Mouse (Mus musculus) kidney, embryonic 16.5 days (tissue): ENCODE results near the gene Etnppl. TPM values are rescaled to one million over a fixed set of nuclear protein-coding genes. Genes with fewer than 3 reads are reported as not detected.

Experiments used
- ATAC-seq: fragments of 200-750 bp; cut with Nextera tagmentation; 2 replicates; pipeline ENCODE4 v1.8.0; 2017; ENCODE audit warnings: moderate TSS enrichment; ENCODE audit not compliant: low FRiP score, low TSS enrichment
- H3K27ac ChIP-seq: fragments of 300-500 bp; sonication (generic); 2 replicates; pipeline ENCODE4 v1.5.1; 2014; ENCODE audit warnings: low read length
- H3K27me3 ChIP-seq: fragments of 300-500 bp; sonication (generic); 2 replicates; pipeline ENCODE4 v1.6.1; 2014; ENCODE audit warnings: low read length, control low read depth, mixed read lengths; ENCODE audit not compliant: insufficient read depth
- H3K36me3 ChIP-seq: fragments of 300-500 bp; sonication (generic); 2 replicates; pipeline ENCODE4 v1.6.1; 2014; ENCODE audit warnings: low read length, control low read depth, mixed read lengths; ENCODE audit not compliant: insufficient read depth
- H3K4me1 ChIP-seq: fragments of 300-500 bp; sonication (generic); 2 replicates; pipeline ENCODE4 v1.6.1; 2014; ENCODE audit warnings: low read length, control low read depth, mixed read lengths; ENCODE audit not compliant: insufficient read depth
- H3K4me2 ChIP-seq: fragments of 300-500 bp; sonication (generic); replicated peaks from 2 replicates; pipeline ENCODE4 v1.6.1; 2014; ENCODE audit warnings: low read depth, low read length
- H3K4me3 ChIP-seq: fragments of 300-500 bp; sonication (generic); 2 replicates; pipeline ENCODE4 v1.5.1; 2014; ENCODE audit warnings: mild to moderate bottlenecking, low read length
- H3K9ac ChIP-seq: fragments of 300-500 bp; sonication (generic); replicated peaks from 2 replicates; pipeline ENCODE4 v1.6.1; 2014; ENCODE audit warnings: low read length
- H3K9me3 ChIP-seq: fragments of 300-500 bp; sonication (generic); 2 replicates; pipeline ENCODE4 v1.6.1; 2016; ENCODE audit warnings: low read length, control low read depth
- WGBS: fragments of 180-500 bp; shearing (Covaris S2); extraction: QIAGEN DNeasy Blood & Tissue Kit; methylation state at CpG from one replicate; pipeline ENCODE4 v1.1.7; 2014; 5-methylcytosine and 5-hydroxymethylcytosine counted together
- polyA plus RNA-seq: library from polyadenylated mRNA; unstranded; fragments of >200 nt; fragmentation: Nextera tagmentation; extraction: Ambion mirVana; gene quantifications from 2 replicates; pipeline ENCODE4 v1.2.1, GENCODE M21; 2015

Etnppl gene
- 0.55 and 0.91 TPM in 2 replicates for polyA plus RNA-seq

DNA sequence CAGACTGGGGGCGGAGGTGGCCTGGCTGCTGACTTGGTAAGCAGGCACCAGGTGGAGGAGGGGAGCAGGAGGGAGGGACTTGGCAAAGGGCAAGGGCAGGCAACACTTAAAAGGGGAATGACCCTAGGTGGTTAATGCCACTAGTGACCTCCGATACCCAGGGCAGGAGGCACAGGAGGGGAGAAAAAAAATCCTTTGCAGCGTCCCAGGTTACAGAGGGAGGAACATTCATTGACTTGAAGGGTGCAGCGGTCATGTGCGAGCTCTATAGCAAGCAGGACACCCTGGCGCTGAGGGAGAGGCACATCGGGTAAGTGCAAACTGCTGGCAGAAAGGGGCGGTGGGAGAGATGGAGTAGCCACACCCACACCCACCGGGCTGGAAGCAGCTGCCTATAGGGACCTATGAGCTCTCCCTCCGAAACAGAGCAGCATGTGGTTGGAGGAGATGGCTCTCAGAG is at the start of gene Etnppl:
Gene Etnppl, plus strand, starts transcription at position 10 of the 460 bp plus-strand sequence.
- no peak within 1 kb of the TSS for H3K9ac ChIP-seq
- ATAC-seq = peak; percentile 80

DNA sequence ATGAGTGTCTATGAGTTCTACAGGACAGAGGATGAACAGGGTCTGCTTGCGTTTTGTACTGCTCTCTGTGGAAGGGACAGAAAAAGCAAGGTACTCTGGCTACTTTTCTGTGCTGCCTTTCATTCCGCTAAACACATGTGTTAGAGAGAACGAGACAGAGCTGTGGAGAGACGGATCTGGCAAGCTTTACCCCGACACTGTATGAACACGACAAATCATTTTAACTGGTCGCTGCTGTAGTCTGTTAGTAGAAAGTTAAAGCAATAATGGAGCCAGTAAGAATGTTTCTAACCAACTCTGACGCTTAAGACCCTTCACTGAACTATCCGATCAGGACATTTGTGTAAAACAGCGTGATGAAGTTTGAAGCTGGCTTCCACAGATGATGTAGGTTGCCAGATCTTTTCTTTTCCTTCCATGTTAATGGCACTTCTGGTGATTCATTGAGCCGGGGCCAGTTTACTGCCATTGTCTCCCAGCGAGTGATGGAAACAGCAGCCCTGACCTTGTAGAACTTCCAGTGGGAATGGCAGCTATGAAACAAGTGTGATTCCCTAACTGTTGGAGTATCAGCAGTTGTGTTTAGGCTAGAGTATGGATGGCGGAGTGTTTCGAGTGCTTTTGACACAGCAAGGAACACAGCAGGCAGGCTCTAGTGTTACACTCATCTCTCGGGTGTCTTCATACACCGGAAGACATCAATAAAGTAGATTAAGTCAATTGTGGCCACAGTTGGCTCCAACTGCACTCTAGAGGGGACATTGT is 48.7 kb upstream of the Etnppl start:
- Histone ChIP-seq H3K4me3 (no peak overlapping the region), H3K9me3 (no peaks in the 10 kb centered on the region), H3K9ac (no peak overlapping the region), H3K4me1 (no peaks in the 10 kb centered on the region), H3K36me3 (no peaks in the 10 kb centered on the region), H3K27ac (no peak overlapping the region), H3K4me2 (no peak overlapping the region), H3K27me3 (no peaks in the 10 kb centered on the region)
- WGBS = 65% methylated on average over 16 of the region's 16 CpGs
- no peak for ATAC-seq

More for the DNA sequence above, at the start of gene Etnppl:
- peaks cover 10% of the 10 kb centered on the region; the same call in 1 of the 2 replicates for H3K4me1 ChIP-seq
- no peaks in the 10 kb centered on the region for H3K27me3 ChIP-seq
- no peaks in the 10 kb centered on the region for H3K9me3 ChIP-seq
- no peaks in the 10 kb centered on the region for H3K36me3 ChIP-seq
- 4% methylated on average over 10 of the region's 10 CpGs for WGBS
- no peak within 1 kb of the TSS for H3K27ac ChIP-seq
- H3K4me2 ChIP-seq = peak within 1 kb of the TSS; percentile 55
- peak within 1 kb of the TSS; percentile 30 for H3K4me3 ChIP-seq

DNA sequence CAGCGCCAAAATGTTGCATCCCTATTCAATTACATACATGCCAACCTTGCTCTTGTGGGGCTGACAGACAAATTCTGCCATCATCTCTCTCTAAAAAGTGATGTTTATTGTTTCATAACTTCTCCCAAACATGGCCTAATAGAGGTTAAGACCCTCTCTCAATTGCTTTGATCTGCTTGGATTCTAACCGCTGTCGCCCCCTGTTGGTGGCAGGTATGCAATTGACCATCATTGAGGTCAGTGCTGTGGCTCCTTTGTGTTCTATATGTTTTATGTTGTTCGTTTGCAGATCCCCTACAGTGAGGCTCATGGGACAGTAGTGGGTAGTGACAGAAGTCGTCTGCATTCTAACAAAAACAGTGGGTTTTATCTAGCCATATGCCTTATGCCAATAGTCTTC is 44.0 kb upstream of the Etnppl start:
- Histone ChIP-seq H3K4me1 (no peaks in the 10 kb centered on the region), H3K9me3 (peaks cover 3% of the 10 kb centered on the region; the same call in 1 of the 2 replicates), H3K27ac (no peak overlapping the region), H3K27me3 (no peaks in the 10 kb centered on the region), H3K4me3 (no peak overlapping the region), H3K4me2 (no peak overlapping the region), H3K9ac (no peak overlapping the region), H3K36me3 (no peaks in the 10 kb centered on the region)
- ATAC-seq = no peak
- WGBS = 77% methylated on average over 5 of the region's 5 CpGs

DNA sequence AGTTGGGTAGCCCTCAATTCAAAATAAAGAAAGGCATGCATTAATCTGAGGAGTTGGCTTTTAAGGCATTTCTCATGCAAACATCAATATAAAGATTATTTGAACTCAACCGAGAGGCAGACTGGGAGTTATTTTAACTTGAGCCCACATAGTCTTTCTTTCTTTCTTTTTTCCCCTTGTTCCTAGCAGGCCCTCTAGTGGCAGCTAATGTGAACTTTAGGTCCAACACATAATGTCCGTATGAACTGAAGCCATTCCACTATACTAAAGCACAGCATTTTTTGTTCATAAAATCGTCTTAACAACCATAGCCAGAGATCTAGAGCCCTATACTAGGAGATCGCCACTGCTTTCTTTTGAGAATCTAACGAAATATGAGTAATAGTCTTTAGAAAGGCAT is 42.6 kb upstream of the Etnppl start:
- no peak for ATAC-seq

DNA sequence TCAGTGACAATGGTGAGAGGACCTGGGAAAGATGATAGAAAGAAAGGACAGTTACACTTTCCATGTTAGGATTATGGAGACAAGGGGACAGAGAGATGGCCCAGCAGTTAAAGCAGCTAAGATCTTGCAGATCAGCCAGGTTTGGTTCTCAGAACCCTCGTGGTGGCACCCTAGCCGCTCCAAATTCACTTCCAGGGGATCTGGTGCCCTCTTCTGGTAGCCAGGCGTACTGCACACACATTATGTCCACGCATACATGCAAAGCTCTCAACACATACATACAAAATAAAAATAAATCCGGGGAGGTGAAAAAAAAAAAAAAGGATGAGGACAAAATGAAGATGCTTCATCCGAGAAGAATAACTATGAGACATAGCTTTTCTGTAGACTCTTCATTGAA is 40.6 kb upstream of the Etnppl start:
- ATAC-seq = no peak
- H3K9ac ChIP-seq = no peak overlapping the region
- no peaks in the 10 kb centered on the region for H3K27me3 ChIP-seq
- no peaks in the 10 kb centered on the region for H3K36me3 ChIP-seq
- H3K27ac ChIP-seq = no peak overlapping the region
- H3K4me2 ChIP-seq = no peak overlapping the region
- H3K4me3 ChIP-seq = no peak overlapping the region
- peaks cover 3% of the 10 kb centered on the region; the same call in 1 of the 2 replicates for H3K9me3 ChIP-seq
- WGBS = 74% methylated on average over 6 of the region's 6 CpGs
- 0 out of 2 replicates have a peak, but pooled peaks cover 3% of the 10 kb centered on the region for H3K4me1 ChIP-seq

More for the DNA sequence above, 42.6 kb upstream of the Etnppl start:
- Histone ChIP-seq H3K27ac (no peak overlapping the region), H3K9me3 (peaks cover 3% of the 10 kb centered on the region; the same call in 1 of the 2 replicates), H3K4me2 (no peak overlapping the region; the same call in 1 of the 2 replicates), H3K27me3 (no peaks in the 10 kb centered on the region), H3K4me3 (no peak overlapping the region), H3K4me1 (no peaks in the 10 kb centered on the region), H3K36me3 (no peaks in the 10 kb centered on the region), H3K9ac (no peak overlapping the region)
- 20% methylated on average over 5 of the region's 5 CpGs for WGBS

DNA sequence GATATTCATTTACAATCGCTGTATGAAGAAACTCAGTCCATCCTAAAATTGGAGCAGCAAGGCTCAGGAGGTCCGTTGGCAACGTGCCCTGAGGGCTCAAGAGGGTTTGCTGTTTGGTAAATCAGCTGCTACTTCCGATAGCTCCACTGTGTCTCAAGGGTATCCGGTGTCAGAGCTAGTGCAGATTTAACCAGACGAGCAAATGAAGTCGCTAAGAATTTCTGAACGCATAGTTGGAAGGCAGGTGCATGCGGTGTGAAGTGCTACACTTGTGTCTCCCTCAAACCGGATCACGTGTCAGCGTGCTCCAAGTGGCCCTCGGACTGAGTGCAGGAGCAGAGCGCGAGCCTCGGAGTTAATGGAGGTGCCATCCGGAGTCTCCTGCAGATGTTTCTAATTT is 37.7 kb upstream of the Etnppl start:
- Histone ChIP-seq H3K4me1 (0 out of 2 replicates have a peak, but pooled peaks cover 3% of the 10 kb centered on the region), H3K4me2 (no peak overlapping the region), H3K27me3 (no peaks in the 10 kb centered on the region), H3K4me3 (no peak overlapping the region), H3K9ac (no peak overlapping the region), H3K27ac (no peak overlapping the region), H3K36me3 (no peaks in the 10 kb centered on the region), H3K9me3 (peaks cover 3% of the 10 kb centered on the region; the same call in 1 of the 2 replicates)
- ATAC-seq = no peak; the same call in 1 of the 2 replicates
- 49% methylated on average over 17 of the region's 17 CpGs for WGBS

DNA sequence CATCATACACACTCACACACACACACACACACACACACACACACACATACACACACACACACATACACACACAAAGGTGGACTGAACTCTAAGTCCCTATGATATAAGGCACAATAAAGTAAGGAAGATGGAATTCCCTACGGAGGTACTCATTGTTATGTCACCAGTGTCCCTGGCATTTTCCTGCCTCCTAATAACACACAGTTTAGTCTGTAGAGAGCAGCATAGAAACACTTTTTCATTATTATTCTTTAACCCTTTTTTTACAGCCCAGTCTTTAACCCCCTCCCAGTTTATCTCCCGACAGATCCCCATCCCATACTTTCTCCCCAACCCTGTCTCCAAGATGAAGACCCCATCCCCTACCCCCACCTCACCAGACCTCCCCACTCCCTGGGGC is 35.7 kb upstream of the Etnppl start:
- Histone ChIP-seq H3K9ac (no peak overlapping the region), H3K4me1 (0 out of 2 replicates have a peak, but pooled peaks cover 3% of the 10 kb centered on the region), H3K4me3 (no peak overlapping the region), H3K36me3 (no peaks in the 10 kb centered on the region), H3K27ac (no peak overlapping the region), H3K4me2 (no peak overlapping the region), H3K9me3 (peaks cover 2% of the 10 kb centered on the region; the same call in 1 of the 2 replicates), H3K27me3 (no peaks in the 10 kb centered on the region)
- ATAC-seq = no peak
- 84% methylated on average over 2 of the region's 2 CpGs for WGBS

DNA sequence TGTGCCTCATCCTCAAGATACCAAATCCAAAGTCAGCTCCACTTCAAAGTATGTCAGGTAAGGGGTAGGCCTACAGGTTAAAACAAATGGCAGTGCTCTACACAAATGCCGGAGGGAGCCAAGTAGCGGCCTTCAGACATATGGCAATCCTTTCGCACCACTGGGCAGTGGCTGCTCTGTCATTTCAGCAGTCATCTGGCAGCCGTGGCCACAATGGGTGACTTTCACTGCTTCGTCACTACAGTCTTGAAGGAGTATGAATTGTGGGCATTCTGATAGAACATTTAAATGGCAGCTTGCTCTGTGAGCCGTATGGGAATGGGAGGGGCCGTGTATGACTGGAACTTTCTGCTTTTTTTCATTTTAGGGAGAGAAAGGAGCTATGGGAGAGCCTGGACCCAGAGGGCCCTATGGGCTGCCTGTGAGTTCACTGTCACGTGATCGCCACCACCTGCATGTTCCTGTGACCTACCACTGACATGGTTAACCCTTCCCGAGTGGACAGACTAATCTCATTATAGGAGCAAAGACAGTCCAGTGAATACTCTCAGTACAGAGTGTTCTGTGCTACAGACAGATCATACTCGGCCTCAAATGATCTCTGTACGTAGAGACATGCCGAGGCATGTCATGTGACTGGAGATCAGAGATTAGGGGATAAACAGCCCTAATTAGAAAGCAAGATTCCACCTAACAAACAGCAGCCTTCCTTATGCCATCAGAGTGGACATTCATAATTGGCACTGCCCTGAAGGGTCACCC is 34.2 kb upstream of the Etnppl start:
- WGBS = 86% methylated on average over 13 of the region's 13 CpGs
- ATAC-seq = no peak

DNA sequence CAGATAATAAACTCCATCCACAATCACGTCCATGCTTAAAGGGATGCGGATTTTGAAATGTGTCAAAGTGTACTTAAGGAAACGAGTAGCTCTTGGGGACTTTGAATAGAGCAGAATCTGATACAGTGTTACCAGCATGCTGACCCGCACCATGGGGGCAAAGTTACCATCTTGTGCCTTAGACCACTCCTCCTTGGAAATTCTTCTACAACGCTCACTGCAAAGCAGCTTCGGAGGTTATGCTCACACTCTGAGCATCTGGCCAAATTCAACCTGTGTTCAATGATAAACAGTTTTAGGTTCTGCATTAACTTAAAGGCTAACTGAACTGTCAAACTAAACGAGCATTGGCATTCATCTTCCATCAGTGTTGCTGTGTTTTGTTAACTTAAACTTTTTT is 33.2 kb upstream of the Etnppl start:
- ATAC-seq = peak; percentile 62
- H3K9ac ChIP-seq = no peak overlapping the region
- H3K4me3 ChIP-seq = no peak overlapping the region
- no peaks in the 10 kb centered on the region for H3K36me3 ChIP-seq
- no peaks in the 10 kb centered on the region for H3K27me3 ChIP-seq
- H3K9me3 ChIP-seq = no peaks in the 10 kb centered on the region
- no peak overlapping the region for H3K4me2 ChIP-seq
- H3K4me1 ChIP-seq = 0 out of 2 replicates have a peak, but pooled peaks cover 3% of the 10 kb centered on the region
- 65% methylated on average over 7 of the region's 7 CpGs for WGBS
- no peak overlapping the region for H3K27ac ChIP-seq

More for the DNA sequence above, 34.2 kb upstream of the Etnppl start:
- no peaks in the 10 kb centered on the region for H3K9me3 ChIP-seq
- no peak overlapping the region for H3K9ac ChIP-seq
- 0 out of 2 replicates have a peak, but pooled peaks cover 3% of the 10 kb centered on the region for H3K4me1 ChIP-seq
- no peak overlapping the region for H3K4me2 ChIP-seq
- no peak overlapping the region for H3K4me3 ChIP-seq
- H3K27ac ChIP-seq = no peak overlapping the region
- H3K27me3 ChIP-seq = no peaks in the 10 kb centered on the region
- no peaks in the 10 kb centered on the region for H3K36me3 ChIP-seq
